Mouse (Mus musculus): Measurements from ENCODE around the gene Bbs9. TPM values are rescaled to one million over a fixed set of nuclear protein-coding genes. Genes with fewer than 3 reads are reported as not detected.

Bbs9 gene
- total RNA-seq, 1 experiment from 2014 or later: 27.1 TPM

- no peak for ATAC-seq (ENCODE audit: extremely low read depth, insufficient number of reproducible peaks, low FRiP score, poor library complexity, severe bottlenecking)
Observed at GRCm38 (mm10) chr9:22809621-22810126, 334.2 kb downstream of the Bbs9 start.

DNA sequence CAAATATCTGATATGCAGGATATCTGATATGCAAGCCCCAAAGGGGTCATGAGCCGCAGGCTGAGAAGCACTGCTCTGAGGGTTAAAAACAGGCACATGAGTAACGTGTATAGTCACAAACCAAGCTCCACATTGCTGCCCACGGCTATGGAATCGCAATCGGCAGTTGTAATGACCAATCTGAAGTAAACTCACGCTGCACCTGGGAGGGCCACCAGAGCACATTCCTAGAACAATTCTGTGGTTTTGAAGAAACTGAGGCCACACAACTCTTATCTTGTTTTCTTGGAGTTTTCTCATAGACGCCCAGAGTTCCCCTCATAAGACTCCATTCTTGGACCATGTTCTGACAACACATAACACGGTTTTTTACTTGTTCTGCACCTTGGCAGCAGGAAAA lies 334.9 kb downstream of the Bbs9 start:
- ATAC-seq (ENCODE audit: extremely low read depth, insufficient number of reproducible peaks, low FRiP score, poor library complexity, severe bottlenecking): no peak

- no peak for ATAC-seq (ENCODE audit: extremely low read depth, insufficient number of reproducible peaks, low FRiP score, poor library complexity, severe bottlenecking)
Observed at GRCm38 (mm10) chr9:22811931-22812330, 336.4 kb downstream of the Bbs9 start.

GRCm38 (mm10) chr9:22814407-22815092 lies 339.0 kb downstream of the Bbs9 start:
- no peak for ATAC-seq (ENCODE audit: extremely low read depth, insufficient number of reproducible peaks, low FRiP score, poor library complexity, severe bottlenecking)

DNA sequence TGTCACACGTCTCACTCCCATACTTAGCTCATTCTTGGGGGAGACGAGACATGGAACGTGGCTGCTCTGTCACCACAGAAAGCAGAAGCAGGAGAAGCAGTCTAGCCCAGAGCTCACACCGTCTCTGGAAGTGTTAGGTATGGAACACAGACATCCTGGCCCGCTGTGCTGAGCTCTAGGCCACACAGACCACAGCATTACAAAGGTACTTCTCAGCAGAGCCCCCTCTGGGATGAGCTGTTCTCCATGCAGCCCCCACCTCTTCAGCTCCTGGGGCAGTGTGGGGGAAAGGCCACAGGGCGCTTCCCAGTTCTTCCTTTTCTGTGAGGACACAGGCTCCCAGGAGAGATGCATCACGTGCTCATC lies 339.6 kb downstream of the Bbs9 start:
- ATAC-seq (ENCODE audit: extremely low read depth, insufficient number of reproducible peaks, low FRiP score, poor library complexity, severe bottlenecking): no peak

DNA sequence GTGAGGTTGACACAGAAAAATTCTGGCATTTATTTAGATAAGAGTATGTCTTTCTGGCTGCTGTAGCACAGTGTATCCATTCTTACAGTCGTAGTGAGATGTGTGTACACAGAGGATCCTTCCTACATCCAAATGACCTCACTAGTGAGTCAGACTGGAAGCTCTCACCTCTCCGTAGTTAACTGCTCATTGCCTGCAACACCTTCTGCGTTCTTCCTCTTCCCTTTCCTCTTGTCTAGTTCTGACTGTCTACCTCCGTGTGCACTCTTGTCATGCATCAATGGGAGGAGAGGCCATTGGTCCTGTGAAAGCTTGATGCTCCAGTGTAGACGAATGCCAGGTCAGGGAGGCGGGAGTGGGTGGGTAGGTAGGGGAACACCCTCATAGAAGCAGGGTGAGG lies 344.0 kb downstream of the Bbs9 start:
- ATAC-seq (ENCODE audit: extremely low read depth, insufficient number of reproducible peaks, low FRiP score, poor library complexity, severe bottlenecking): no peak

DNA sequence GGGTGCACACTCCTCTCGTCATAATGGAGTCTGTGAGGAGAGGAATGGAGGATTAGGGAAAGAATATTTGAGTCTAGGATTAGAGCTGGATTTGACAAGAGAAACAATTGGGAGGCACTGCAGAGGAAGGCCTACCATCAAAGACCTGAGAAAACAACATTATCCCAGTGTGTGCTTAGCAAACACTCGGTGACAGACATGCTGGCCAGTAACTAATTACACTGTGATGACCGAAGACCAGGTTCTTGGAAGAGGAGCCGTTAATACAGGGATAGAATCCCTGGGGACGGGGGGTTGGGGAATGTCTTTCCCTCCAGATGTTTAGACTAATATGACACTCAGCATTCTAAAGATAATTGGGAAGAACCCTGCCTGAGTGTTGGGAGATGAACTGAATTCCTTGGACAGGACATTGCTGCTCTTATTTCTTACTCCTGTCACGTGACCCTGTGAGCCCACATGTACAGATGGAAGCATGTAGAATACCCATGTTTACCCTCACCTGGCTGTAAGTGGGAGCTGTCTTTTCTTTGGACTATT lies 345.2 kb downstream of the Bbs9 start:
- ATAC-seq (ENCODE audit: extremely low read depth, insufficient number of reproducible peaks, low FRiP score, poor library complexity, severe bottlenecking): no peak

- ATAC-seq (ENCODE audit: extremely low read depth, insufficient number of reproducible peaks, low FRiP score, poor library complexity, severe bottlenecking): no peak
Observed at GRCm38 (mm10) chr9:22822770-22823169, 347.3 kb downstream of the Bbs9 start.

DNA sequence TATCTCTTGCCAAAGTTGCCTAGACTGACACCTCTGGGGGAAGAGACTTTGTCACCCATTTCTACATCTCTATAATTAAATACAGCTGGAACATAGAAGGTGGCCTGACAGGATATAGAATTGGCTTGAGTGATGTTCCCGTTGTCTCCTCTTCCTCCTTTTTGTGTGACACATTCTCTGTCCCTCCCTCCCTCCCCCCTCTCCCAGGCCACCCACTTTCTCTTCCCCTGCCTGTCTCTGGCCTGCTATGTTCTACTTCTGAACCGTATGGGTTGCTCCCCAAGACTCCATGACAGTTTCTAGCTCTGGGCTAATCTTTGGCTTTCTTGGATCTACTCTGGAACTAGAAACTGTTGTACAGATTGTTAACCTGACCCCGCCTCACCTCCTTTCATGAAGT lies 348.3 kb downstream of the Bbs9 start:
- ATAC-seq (ENCODE audit: extremely low read depth, insufficient number of reproducible peaks, low FRiP score, poor library complexity, severe bottlenecking): no peak

GRCm38 (mm10) chr9:22824910-22825309 lies 349.4 kb downstream of the Bbs9 start:
- ATAC-seq (ENCODE audit: extremely low read depth, insufficient number of reproducible peaks, low FRiP score, poor library complexity, severe bottlenecking): no peak

DNA sequence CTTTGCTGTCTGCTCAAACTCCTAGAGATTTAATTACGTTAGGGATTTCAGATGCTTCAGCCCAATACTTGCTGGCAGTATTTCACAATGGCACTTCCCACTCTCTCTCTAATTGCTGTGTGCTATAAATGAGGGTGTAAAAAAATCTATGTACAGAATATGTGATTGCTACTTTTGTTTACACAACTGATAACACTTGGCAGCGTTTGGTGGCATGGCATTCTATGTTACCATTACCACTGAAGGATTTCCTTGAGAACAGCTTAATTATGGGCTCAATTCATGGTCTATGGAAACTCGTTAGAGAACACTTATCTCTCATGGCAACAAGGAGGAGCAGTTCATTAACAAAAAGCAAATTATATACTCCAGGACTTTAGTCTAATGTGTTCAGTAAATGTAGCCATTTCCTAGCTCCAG lies 351.1 kb downstream of the Bbs9 start:
- no peak for ATAC-seq (ENCODE audit: extremely low read depth, insufficient number of reproducible peaks, low FRiP score, poor library complexity, severe bottlenecking)

- ATAC-seq (ENCODE audit: extremely low read depth, insufficient number of reproducible peaks, low FRiP score, poor library complexity, severe bottlenecking): no peak
Observed at GRCm38 (mm10) chr9:22827176-22827770, 351.8 kb downstream of the Bbs9 start.

- ATAC-seq (ENCODE audit: extremely low read depth, insufficient number of reproducible peaks, low FRiP score, poor library complexity, severe bottlenecking): no peak
Observed at GRCm38 (mm10) chr9:22829212-22829960, 353.9 kb downstream of the Bbs9 start.

GRCm38 (mm10) chr9:22834994-22835512 lies 359.5 kb downstream of the Bbs9 start:
- ATAC-seq (ENCODE audit: extremely low read depth, insufficient number of reproducible peaks, low FRiP score, poor library complexity, severe bottlenecking): no peak

DNA sequence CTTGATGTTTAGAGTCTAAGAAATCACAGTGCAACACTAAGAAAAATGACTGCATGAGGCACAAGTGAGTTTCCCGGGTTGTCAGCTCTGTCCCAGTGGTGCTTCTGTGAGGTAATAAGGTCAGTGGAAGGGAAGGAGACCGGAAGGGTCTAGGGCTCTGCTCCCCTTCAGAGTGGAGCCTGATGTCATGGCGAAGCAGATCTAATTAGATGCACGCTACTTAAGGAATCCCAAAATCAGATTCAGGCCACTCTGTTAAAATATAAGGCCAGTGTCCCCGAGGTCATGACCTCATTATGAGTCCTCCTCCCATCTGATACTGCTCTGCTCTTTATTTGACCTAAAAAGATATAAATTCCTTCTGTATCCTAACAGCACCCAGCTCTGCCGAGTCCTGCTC lies 361.5 kb downstream of the Bbs9 start:
- ATAC-seq (ENCODE audit: extremely low read depth, insufficient number of reproducible peaks, low FRiP score, poor library complexity, severe bottlenecking): no peak

DNA sequence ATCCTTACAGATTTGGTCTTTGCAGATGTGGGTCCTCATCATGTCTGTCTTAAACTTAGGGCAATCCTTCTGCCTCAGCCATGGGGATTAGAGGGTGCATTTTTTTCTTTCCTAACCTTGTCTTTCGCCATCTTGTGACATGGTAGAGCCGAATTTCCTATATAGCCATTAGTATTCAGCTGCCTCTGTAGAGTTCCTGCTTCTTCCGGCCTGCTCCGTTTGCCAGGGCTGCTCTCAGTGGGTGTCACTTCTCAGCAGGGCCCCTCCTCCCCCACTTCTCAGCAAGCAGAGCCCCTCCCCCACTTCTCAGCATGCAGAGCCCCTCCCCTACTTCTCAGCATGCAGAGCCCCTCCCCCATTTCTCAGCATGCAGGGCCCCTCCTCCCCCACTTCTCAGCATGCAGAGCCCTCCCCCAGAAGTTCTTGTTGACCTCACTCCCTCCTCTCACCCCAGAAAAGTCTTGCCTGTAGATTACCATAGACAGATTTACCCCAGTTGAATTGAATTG lies 362.2 kb downstream of the Bbs9 start:
- ATAC-seq (ENCODE audit: extremely low read depth, insufficient number of reproducible peaks, low FRiP score, poor library complexity, severe bottlenecking): no peak

DNA sequence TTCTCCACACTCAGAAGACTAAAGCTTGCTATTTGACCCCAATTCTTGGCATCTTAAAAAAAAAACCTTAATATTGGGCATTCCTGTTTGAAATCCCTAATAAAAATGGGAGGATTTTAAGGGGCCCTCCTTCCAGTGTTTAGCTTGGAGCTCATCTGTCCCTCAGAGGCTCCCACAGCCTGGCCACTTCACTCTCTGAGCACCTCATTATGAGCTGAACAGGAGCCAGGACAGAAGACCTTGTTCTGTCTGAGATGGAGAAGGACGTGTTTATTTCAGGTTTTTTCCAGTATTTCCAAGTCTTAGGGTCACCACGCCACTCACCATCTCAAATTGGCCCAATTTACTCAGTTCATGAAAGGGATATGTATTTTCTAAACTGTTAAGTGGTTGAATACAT lies 370.5 kb downstream of the Bbs9 start:
- ATAC-seq (ENCODE audit: extremely low read depth, insufficient number of reproducible peaks, low FRiP score, poor library complexity, severe bottlenecking): no peak

DNA sequence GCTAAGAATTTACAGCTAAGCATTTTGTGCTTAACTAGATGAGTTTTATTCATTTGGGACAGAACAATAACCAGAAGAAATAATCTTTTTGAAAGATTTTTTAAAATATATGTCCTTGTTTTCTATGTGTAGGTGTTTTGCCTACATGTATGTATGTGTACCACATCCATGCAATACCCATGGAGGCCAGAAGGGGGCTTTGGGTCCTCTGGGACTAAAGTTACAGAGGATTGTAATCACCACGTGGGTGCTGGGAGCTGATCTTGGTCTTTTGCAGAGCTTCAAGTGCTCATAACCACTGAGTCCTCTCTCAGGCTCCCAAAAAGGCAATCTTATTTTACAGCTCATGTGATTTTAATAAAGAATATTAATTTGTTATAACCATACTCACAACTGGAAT lies 371.3 kb downstream of the Bbs9 start:
- no peak for ATAC-seq (ENCODE audit: extremely low read depth, insufficient number of reproducible peaks, low FRiP score, poor library complexity, severe bottlenecking)

GRCm38 (mm10) chr9:22848800-22849199 lies 373.3 kb downstream of the Bbs9 start:
- ATAC-seq (ENCODE audit: extremely low read depth, insufficient number of reproducible peaks, low FRiP score, poor library complexity, severe bottlenecking): no peak

Measured in neutrophil, adult 5-6 weeks (primary cell).